Mouse (Mus musculus): ENCODE measurements at regions not wholly inside any gene's neighbourhood (a gene's known extent, or its start where the extent isn't known, plus 50 kb on each side); places are given as distances from the start of the nearest gene placed in this dataset.

GRCm38 (mm10) chr13:97432627-97433026 lies 191.7 kb downstream of the Enc1 start:
- ATAC-seq (ENCODE audit: insufficient read depth) (no peak), DNase-seq (ENCODE audit: low read depth in 3 of 3, low spot score in 3 of 3) (no peak)
- WGBS (ENCODE audit: insufficient replicate concordance): 46% methylated on average over 4 of the region's 4 CpGs
- H3K4me1 ChIP-seq (replicated peaks; ENCODE audit: control insufficient read depth in 2 of 2, insufficient read depth in 2 of 2, low read length in 1 of 2): peaks cover 0 to 13% of the 10 kb centered on the region in 2 experiments; a peak in 3 of 4 replicates
- no peaks in the 10 kb centered on the region for H3K9me3 ChIP-seq (ENCODE audit: control insufficient read depth, low read length)
- peaks cover 46% of the 10 kb centered on the region for H3K27me3 ChIP-seq (ENCODE audit: control insufficient read depth, insufficient read depth, low read length)
- H3K4me3 ChIP-seq (ENCODE audit: insufficient read depth in 1 of 2, low read depth in 2 of 2, low read length in 2 of 2): no peak overlapping the region
- H3K27ac ChIP-seq: no peak overlapping the region
- no peak for TF ChIP-seq EP300 (IDR thresholded peaks at IDR 0.05; ENCODE audit: low read depth)
- no peak for TF ChIP-seq CTCF (IDR thresholded peaks at IDR 0.05; ENCODE audit: low read depth)
- no peaks in the 10 kb centered on the region for H3K36me3 ChIP-seq (replicated peaks; ENCODE audit: control insufficient read depth, insufficient read depth, low read depth)
- H3K9ac ChIP-seq (replicated peaks): no peak overlapping the region
- no peak overlapping the region for H3K4me2 ChIP-seq (ENCODE audit: low read depth)

GRCm38 (mm10) chr13:97430885-97431284 lies 190.0 kb downstream of the Enc1 start:
- TF ChIP-seq CTCF (IDR thresholded peaks at IDR 0.05; ENCODE audit: low read depth) (no peak), EP300 (IDR thresholded peaks at IDR 0.05; ENCODE audit: low read depth) (no peak)
- H3K9me3 ChIP-seq (ENCODE audit: control insufficient read depth, low read length): no peaks in the 10 kb centered on the region
- peaks cover 0 to 8% of the 10 kb centered on the region in 2 experiments; a peak in 2 of 4 replicates for H3K4me1 ChIP-seq (replicated peaks; ENCODE audit: control insufficient read depth in 2 of 2, insufficient read depth in 2 of 2, low read length in 1 of 2)
- 45% methylated on average over 2 of the region's 2 CpGs for WGBS (ENCODE audit: insufficient replicate concordance)
- no peak overlapping the region for H3K4me2 ChIP-seq (ENCODE audit: low read depth)
- H3K27me3 ChIP-seq (ENCODE audit: control insufficient read depth, insufficient read depth, low read length): peaks cover 29% of the 10 kb centered on the region
- no peak overlapping the region for H3K9ac ChIP-seq (replicated peaks)
- DNase-seq (ENCODE audit: low read depth in 3 of 3, low spot score in 3 of 3): no peak
- H3K4me3 ChIP-seq (ENCODE audit: insufficient read depth in 1 of 2, low read depth in 2 of 2, low read length in 2 of 2): no peak overlapping the region
- H3K36me3 ChIP-seq (replicated peaks; ENCODE audit: control insufficient read depth, insufficient read depth, low read depth): no peaks in the 10 kb centered on the region
- ATAC-seq (ENCODE audit: insufficient read depth): no peak
- no peak overlapping the region for H3K27ac ChIP-seq

- ATAC-seq (ENCODE audit: insufficient read depth) (no peak), DNase-seq (ENCODE audit: low read depth in 3 of 3, low spot score in 3 of 3) (no peak)
- no peaks in the 10 kb centered on the region for H3K4me1 ChIP-seq (replicated peaks; ENCODE audit: control insufficient read depth in 2 of 2, insufficient read depth in 2 of 2, low read length in 1 of 2)
- no peaks in the 10 kb centered on the region for H3K36me3 ChIP-seq (replicated peaks; ENCODE audit: control insufficient read depth, insufficient read depth, low read depth)
- no peak for TF ChIP-seq CTCF (IDR thresholded peaks at IDR 0.05; ENCODE audit: low read depth)
- no peak for TF ChIP-seq EP300 (IDR thresholded peaks at IDR 0.05; ENCODE audit: low read depth)
- no peak overlapping the region for H3K4me3 ChIP-seq (ENCODE audit: insufficient read depth in 1 of 2, low read depth in 2 of 2, low read length in 2 of 2)
- peaks cover 7% of the 10 kb centered on the region; the same call in 1 of the 2 replicates for H3K27me3 ChIP-seq (ENCODE audit: control insufficient read depth, insufficient read depth, low read length)
- H3K27ac ChIP-seq: no peak overlapping the region
- no peak overlapping the region for H3K9ac ChIP-seq (replicated peaks)
- H3K9me3 ChIP-seq (ENCODE audit: control insufficient read depth, low read length): no peaks in the 10 kb centered on the region
- no peak overlapping the region for H3K4me2 ChIP-seq (ENCODE audit: low read depth)
- 62% methylated on average over 6 of the region's 6 CpGs for WGBS (ENCODE audit: insufficient replicate concordance)
These were observed 187.3 kb downstream of the Enc1 start for GRCm38 (mm10) chr13:97428163-97428562.

- Histone ChIP-seq H3K36me3 (replicated peaks; ENCODE audit: control insufficient read depth, insufficient read depth, low read depth) (no peaks in the 10 kb centered on the region), H3K27ac (no peak overlapping the region), H3K9me3 (ENCODE audit: control insufficient read depth, low read length) (no peaks in the 10 kb centered on the region), H3K4me1 (replicated peaks; ENCODE audit: control insufficient read depth in 2 of 2, insufficient read depth in 2 of 2, low read length in 1 of 2) (no peaks in the 10 kb centered on the region), H3K27me3 (ENCODE audit: control insufficient read depth, insufficient read depth, low read length) (peaks cover 5% of the 10 kb centered on the region; the same call in 1 of the 2 replicates), H3K9ac (replicated peaks) (no peak overlapping the region), H3K4me2 (ENCODE audit: low read depth) (no peak overlapping the region), H3K4me3 (ENCODE audit: insufficient read depth in 1 of 2, low read depth in 2 of 2, low read length in 2 of 2) (no peak overlapping the region)
- no peak for ATAC-seq (ENCODE audit: insufficient read depth)
- no peak for TF ChIP-seq CTCF (IDR thresholded peaks at IDR 0.05; ENCODE audit: low read depth)
- no peak for TF ChIP-seq EP300 (IDR thresholded peaks at IDR 0.05; ENCODE audit: low read depth)
- no peak for DNase-seq (ENCODE audit: low read depth in 3 of 3, low spot score in 3 of 3)
- WGBS (ENCODE audit: insufficient replicate concordance): 22% methylated on average over 4 of the region's 4 CpGs
These were observed 186.6 kb downstream of the Enc1 start for GRCm38 (mm10) chr13:97427537-97427936.

GRCm38 (mm10) chr13:97425731-97426130 lies 184.8 kb downstream of the Enc1 start:
- Histone ChIP-seq H3K36me3 (replicated peaks; ENCODE audit: control insufficient read depth, insufficient read depth, low read depth) (no peaks in the 10 kb centered on the region), H3K27me3 (ENCODE audit: control insufficient read depth, insufficient read depth, low read length) (no peaks in the 10 kb centered on the region; the same call in 1 of the 2 replicates), H3K27ac (no peak overlapping the region), H3K9ac (replicated peaks) (no peak overlapping the region), H3K9me3 (ENCODE audit: control insufficient read depth, low read length) (no peaks in the 10 kb centered on the region), H3K4me3 (ENCODE audit: insufficient read depth in 1 of 2, low read depth in 2 of 2, low read length in 2 of 2) (no peak overlapping the region), H3K4me2 (ENCODE audit: low read depth) (no peak overlapping the region), H3K4me1 (replicated peaks; ENCODE audit: control insufficient read depth in 2 of 2, insufficient read depth in 2 of 2, low read length in 1 of 2) (no peaks in the 10 kb centered on the region)
- no peak for ATAC-seq (ENCODE audit: insufficient read depth)
- no peak for DNase-seq (ENCODE audit: low read depth in 3 of 3, low spot score in 3 of 3)
- 59% methylated on average over 9 of the region's 9 CpGs for WGBS (ENCODE audit: insufficient replicate concordance)
- TF ChIP-seq EP300 (IDR thresholded peaks at IDR 0.05; ENCODE audit: low read depth): no peak
- TF ChIP-seq CTCF (IDR thresholded peaks at IDR 0.05; ENCODE audit: low read depth): no peak

All from liver, embryonic 14.5 days (tissue).